Comparison of ENCODE assay signal across 10 mouse cellular contexts in the genomic region with DNA sequence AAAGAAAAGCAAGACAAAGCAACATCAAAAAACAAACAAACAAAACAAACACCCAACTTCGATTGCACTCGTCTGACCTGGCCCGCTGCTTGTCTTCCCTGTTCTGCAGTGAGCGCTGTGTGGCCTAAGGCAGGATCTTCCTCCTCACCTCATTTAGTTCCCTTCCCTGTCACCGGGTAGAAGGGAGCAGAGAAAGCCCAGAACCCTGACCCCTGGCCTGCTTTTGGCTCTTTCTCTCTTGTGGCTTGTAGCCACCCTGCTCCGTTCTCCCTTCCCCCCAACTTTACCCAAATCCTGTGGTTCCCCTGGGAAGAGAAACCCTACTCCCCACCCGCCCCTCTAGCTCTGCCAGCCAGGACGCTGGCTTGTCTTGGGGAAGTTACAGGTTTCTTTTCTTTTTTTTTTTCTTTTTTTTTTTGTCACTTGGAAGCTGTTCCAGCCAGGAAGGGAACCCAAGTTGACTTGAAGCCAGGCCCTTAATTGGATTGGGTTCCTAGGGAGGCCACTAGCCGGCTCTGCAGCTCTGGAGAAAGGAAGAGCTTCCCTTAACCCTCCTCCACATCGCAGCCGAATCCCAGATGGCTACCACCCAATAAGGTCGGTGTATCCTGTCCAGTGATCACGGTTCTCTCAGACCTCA. TPM values are rescaled to one million over a fixed set of nuclear protein-coding genes. Genes with fewer than 3 reads are reported as not detected.
DNase-seq lines count a peak whose midpoint lies in the region; ATAC-seq and TF ChIP-seq lines count a peak whose summit lies in the region.
"Had no signal": no experiment of that assay in that cellular context is flagged by ENCODE, and none has a peak within 500 bp of the region (broad histone marks: within the 10 kb centered on the region; RNA-seq: fewer than 3 reads in every experiment).

No protein-coding gene starts in this region.

- ATAC-seq in kidney, embryonic 14.5 days (ENCODE audit: low FRiP score, low TSS enrichment), result no peak
- no peak for ATAC-seq in megakaryocyte-erythroid progenitor cell, adult 5-6 weeks (replicated peaks; ENCODE audit: low FRiP score, low TSS enrichment, poor library complexity, severe bottlenecking)
- ATAC-seq in forebrain, embryonic 12.5 days (ENCODE audit: low FRiP score), result no peak
- no peak for ATAC-seq in midbrain, embryonic 16.5 days

- H3K4me3 ChIP-seq in kidney, adult 2 months (ENCODE audit: insufficient read depth, low read depth, low read length), result no peak overlapping the region
- no peak overlapping the region for H3K4me3 ChIP-seq in kidney, embryonic 14.5 days (ENCODE audit: low read length)
- no peak overlapping the region for H3K4me3 ChIP-seq in forebrain, embryonic 12.5 days (replicated peaks)
- no peak overlapping the region for H3K4me3 ChIP-seq in midbrain, embryonic 16.5 days (ENCODE audit: low read depth, low read length)
- H3K4me3 ChIP-seq: liver, embryonic 13.5 days had no signal

- peaks cover under 1% of the 10 kb centered on the region; the same call in 1 of the 2 replicates for H3K4me1 ChIP-seq in kidney, adult 2 months (ENCODE audit: control insufficient read depth, insufficient read depth, low read length)
- peaks cover 17% of the 10 kb centered on the region for H3K4me1 ChIP-seq in kidney, embryonic 14.5 days (ENCODE audit: control insufficient read depth, insufficient read depth, low read length)
- H3K4me1 ChIP-seq in forebrain, embryonic 12.5 days, result peaks cover 10% of the 10 kb centered on the region
- H3K4me1 ChIP-seq in midbrain, embryonic 16.5 days (ENCODE audit: control insufficient read depth, insufficient read depth, low read length), result no peaks in the 10 kb centered on the region

- no peaks in the 10 kb centered on the region for H3K9me3 ChIP-seq in kidney, embryonic 14.5 days (ENCODE audit: control insufficient read depth, low read length)
- H3K9me3 ChIP-seq in forebrain, embryonic 12.5 days, result no peaks in the 10 kb centered on the region
- H3K9me3 ChIP-seq in midbrain, embryonic 16.5 days (replicated peaks; ENCODE audit: control insufficient read depth, low read length, poor library complexity, severe bottlenecking), result no peaks in the 10 kb centered on the region
- H3K9me3 ChIP-seq: G1E; liver, embryonic 13.5 days had no signal

- no peak for TF ChIP-seq POLR2A in kidney, adult 2 months (IDR thresholded peaks at IDR 0.05; ENCODE audit: low read depth, low read length)

- H3K4me2 ChIP-seq in kidney, embryonic 14.5 days (replicated peaks; ENCODE audit: low read depth, low read length), result no peak overlapping the region
- no peak overlapping the region for H3K4me2 ChIP-seq in forebrain, embryonic 12.5 days
- no peak overlapping the region for H3K4me2 ChIP-seq in midbrain, embryonic 16.5 days (ENCODE audit: low read length)
- H3K4me2 ChIP-seq: liver, embryonic 13.5 days had no signal

- no peak overlapping the region for H3K9ac ChIP-seq in kidney, embryonic 14.5 days (ENCODE audit: low read depth, low read length)
- no peak overlapping the region for H3K9ac ChIP-seq in forebrain, embryonic 12.5 days
- H3K9ac ChIP-seq in midbrain, embryonic 16.5 days (ENCODE audit: low read depth, low read length), result no peak overlapping the region
- H3K9ac ChIP-seq: liver, embryonic 13.5 days had no signal

- TF ChIP-seq CTCF in kidney, adult 2 months (conservative IDR thresholded peaks at IDR 0.05; ENCODE audit: insufficient read depth, insufficient read length, low read depth, low read length), result no peak

- peak; percentile 85 for DNase-seq in kidney, adult 2 months
- DNase-seq in adipocyte (ENCODE audit: low spot score), result peak; percentile 89
- DNase-seq in heart, adult 9 months (ENCODE audit: low spot score in 2 of 2), result peak; percentile 75 to 84
- DNase-seq in kidney, postnatal 36 days, result peak; percentile 71 to 81
- DNase-seq: liver, embryonic 13.5 days had no signal

- H3K27me3 ChIP-seq in kidney, adult 2 months (replicated peaks; ENCODE audit: control insufficient read depth, insufficient read depth, low read length), result no peaks in the 10 kb centered on the region
- H3K27me3 ChIP-seq in kidney, embryonic 14.5 days (ENCODE audit: control insufficient read depth, insufficient read depth, low read length), result no peaks in the 10 kb centered on the region
- H3K27me3 ChIP-seq in forebrain, embryonic 12.5 days, result peaks cover 8% of the 10 kb centered on the region; the same call in 1 of the 2 replicates
- no peaks in the 10 kb centered on the region for H3K27me3 ChIP-seq in midbrain, embryonic 16.5 days (ENCODE audit: control insufficient read depth, insufficient read depth, low read depth, low read length)
- H3K27me3 ChIP-seq: liver, embryonic 13.5 days had no signal

- no peaks in the 10 kb centered on the region for H3K36me3 ChIP-seq in kidney, adult 2 months (ENCODE audit: control insufficient read depth, insufficient read depth, low read length)
- H3K36me3 ChIP-seq in kidney, embryonic 14.5 days (ENCODE audit: control insufficient read depth, insufficient read depth, low read length), result no peaks in the 10 kb centered on the region
- no peaks in the 10 kb centered on the region for H3K36me3 ChIP-seq in forebrain, embryonic 12.5 days (replicated peaks)
- no peaks in the 10 kb centered on the region for H3K36me3 ChIP-seq in midbrain, embryonic 16.5 days (ENCODE audit: control insufficient read depth, insufficient read depth, low read length)
- H3K36me3 ChIP-seq: G1E; liver, embryonic 13.5 days had no signal

- no peak overlapping the region for H3K27ac ChIP-seq in kidney, adult 2 months (ENCODE audit: insufficient read depth, low read depth, low read length)
- no peak overlapping the region for H3K27ac ChIP-seq in kidney, embryonic 14.5 days (ENCODE audit: low read depth, low read length)
- no peak overlapping the region for H3K27ac ChIP-seq in forebrain, embryonic 12.5 days
- no peak overlapping the region for H3K27ac ChIP-seq in midbrain, embryonic 16.5 days (ENCODE audit: low read length)
- H3K27ac ChIP-seq: liver, embryonic 13.5 days had no signal

- 46% methylated on average over 13 of the region's 13 CpGs for WGBS in kidney, adult 2 months
- WGBS in kidney, embryonic 14.5 days, result 55% methylated on average over 13 of the region's 13 CpGs
- WGBS in forebrain, embryonic 12.5 days, result 68% methylated on average over 13 of the region's 13 CpGs
- WGBS in midbrain, embryonic 16.5 days, result 65% methylated on average over 13 of the region's 13 CpGs

RNA-seq across cellular contexts. Expression of a gene that starts 10.2 kb away (rescaled TPM):
- polyA plus RNA-seq in kidney, adult 2 months (2012; rRNA removed), result 86.6 and 91.1 TPM in 2 replicates
- 68.5 and 132 TPM in 2 replicates for polyA plus RNA-seq in kidney, embryonic 14.5 days (2014; fragmentation: Nextera tagmentation; extraction: Ambion mirVana)
- total RNA-seq in megakaryocyte-erythroid progenitor cell, adult 5-6 weeks (2014; fragmentation: Nextera tagmentation), result 77.8 and 83.9 TPM in 2 replicates
- total RNA-seq in megakaryocyte-erythroid progenitor cell, adult 5-6 weeks (2017), result 79.0 and 86.0 TPM in 2 replicates
- 205 and 221 TPM in 2 replicates for polyA plus RNA-seq in forebrain, embryonic 12.5 days (2016; fragmentation: Nextera tagmentation; extraction: Ambion mirVana)
- 49.2 and 55.6 TPM in 2 replicates for polyA plus RNA-seq in midbrain, embryonic 16.5 days (2015; fragmentation: Nextera tagmentation; extraction: Ambion mirVana)
